ENCODE assay signal across 9 mouse cellular contexts in genomic region chr2:167066031-167066430, GRCm38 (mm10). TPM values are rescaled to one million over a fixed set of nuclear protein-coding genes. Genes with fewer than 3 reads are reported as not detected.
DNase-seq lines count a peak whose midpoint lies in the region; ATAC-seq and TF ChIP-seq lines count a peak whose summit lies in the region.
"Had no signal": no experiment of that assay in that cellular context is flagged by ENCODE, and none has a peak within 500 bp of the region (broad histone marks: within the 10 kb centered on the region; RNA-seq: fewer than 3 reads in every experiment).

No protein-coding gene starts in this region.

- H3K27ac ChIP-seq in midbrain, embryonic 10.5 days (replicated peaks) = no peak overlapping the region
- no peak overlapping the region for H3K27ac ChIP-seq in midbrain, embryonic 16.5 days (ENCODE audit: low read length)
- no peak overlapping the region for H3K27ac ChIP-seq in embryonic fibroblast, embryonic 13.5 days (ENCODE audit: insufficient read depth, low read length)
- H3K27ac ChIP-seq in neural tube, embryonic 15.5 days (replicated peaks) = no peak overlapping the region
- H3K27ac ChIP-seq: hindbrain, embryonic 15.5 days had no signal

- WGBS in midbrain, embryonic 10.5 days = 67% methylated on average over 1 of the region's 1 CpGs
- WGBS in midbrain, embryonic 16.5 days = 75% methylated on average over 1 of the region's 1 CpGs
- WGBS in neural tube, embryonic 15.5 days = 65% methylated on average over 1 of the region's 1 CpGs

- peaks cover 50% of the 10 kb centered on the region for H3K36me3 ChIP-seq in erythroblast, embryonic 14.5 days (ENCODE audit: control insufficient read depth)
- H3K36me3 ChIP-seq in midbrain, embryonic 10.5 days = peaks cover 33% of the 10 kb centered on the region
- H3K36me3 ChIP-seq in midbrain, embryonic 16.5 days (ENCODE audit: control insufficient read depth, insufficient read depth, low read length) = peaks cover 16% of the 10 kb centered on the region
- peaks cover 25% of the 10 kb centered on the region for H3K36me3 ChIP-seq in neural tube, embryonic 15.5 days

- no peak for TF ChIP-seq CTCF in embryonic fibroblast, embryonic 13.5 days (IDR thresholded peaks at IDR 0.05; ENCODE audit: borderline replicate concordance, insufficient read depth, low read length)

- no peak overlapping the region for H3K9ac ChIP-seq in midbrain, embryonic 16.5 days (ENCODE audit: low read depth, low read length)
- no peak overlapping the region for H3K9ac ChIP-seq in neural tube, embryonic 15.5 days (replicated peaks)

- no peaks in the 10 kb centered on the region for H3K9me3 ChIP-seq in erythroblast, embryonic 14.5 days (ENCODE audit: control insufficient read depth, low read length)
- no peaks in the 10 kb centered on the region for H3K9me3 ChIP-seq in midbrain, embryonic 10.5 days (replicated peaks)
- H3K9me3 ChIP-seq in midbrain, embryonic 16.5 days (replicated peaks; ENCODE audit: control insufficient read depth, low read length, poor library complexity, severe bottlenecking) = no peaks in the 10 kb centered on the region
- H3K9me3 ChIP-seq in neural tube, embryonic 15.5 days (replicated peaks) = no peaks in the 10 kb centered on the region
- H3K9me3 ChIP-seq: hindbrain, embryonic 15.5 days had no signal

- peaks cover 6% of the 10 kb centered on the region for H3K27me3 ChIP-seq in erythroblast, embryonic 14.5 days (ENCODE audit: control insufficient read depth)
- no peaks in the 10 kb centered on the region for H3K27me3 ChIP-seq in midbrain, embryonic 10.5 days (ENCODE audit: low read depth, poor library complexity, severe bottlenecking)
- H3K27me3 ChIP-seq in midbrain, embryonic 16.5 days (ENCODE audit: control insufficient read depth, insufficient read depth, low read depth, low read length) = no peaks in the 10 kb centered on the region
- no peaks in the 10 kb centered on the region for H3K27me3 ChIP-seq in neural tube, embryonic 15.5 days (replicated peaks)
- H3K27me3 ChIP-seq: hindbrain, embryonic 15.5 days had no signal

- DNase-seq in midbrain, embryonic 10.5 days (ENCODE audit: low spot score) = no peak
- no peak for DNase-seq in layer of hippocampus, adult 9-10 months (ENCODE audit: low spot score)
- DNase-seq in retina, embryonic 14.5 days (ENCODE audit: low spot score) = no peak

- no peak for ATAC-seq in erythroblast, adult 5-6 weeks (replicated peaks; ENCODE audit: low FRiP score, poor library complexity, severe bottlenecking)
- no peak for ATAC-seq in midbrain, embryonic 16.5 days
- ATAC-seq in neural tube, embryonic 15.5 days (ENCODE audit: low FRiP score) = no peak

- no peak overlapping the region for H3K4me2 ChIP-seq in midbrain, embryonic 16.5 days (ENCODE audit: low read length)
- 0 out of 2 replicates have a peak overlapping the region, but pooled peaks have one; percentile 73 for H3K4me2 ChIP-seq in neural tube, embryonic 15.5 days

- H3K4me3 ChIP-seq in erythroblast, embryonic 14.5 days (replicated peaks) = peak overlapping the region; percentile 14
- H3K4me3 ChIP-seq in midbrain, embryonic 10.5 days = peak overlapping the region; percentile 82; the same call in 1 of the 2 replicates
- no peak overlapping the region for H3K4me3 ChIP-seq in midbrain, embryonic 16.5 days (ENCODE audit: low read depth, low read length)
- peak overlapping the region; percentile 99 for H3K4me3 ChIP-seq in embryonic fibroblast, embryonic 13.5 days (ENCODE audit: insufficient read depth, low read length)
- no peak overlapping the region for H3K4me3 ChIP-seq in neural tube, embryonic 15.5 days (replicated peaks)

- H3K4me1 ChIP-seq in erythroblast, embryonic 14.5 days (ENCODE audit: control insufficient read depth) = peaks cover 59% of the 10 kb centered on the region
- H3K4me1 ChIP-seq in midbrain, embryonic 10.5 days = peaks cover 28% of the 10 kb centered on the region
- H3K4me1 ChIP-seq in midbrain, embryonic 16.5 days (ENCODE audit: control insufficient read depth, insufficient read depth, low read length) = peaks cover 25% of the 10 kb centered on the region
- 0 out of 2 replicates have a peak, but pooled peaks cover 2% of the 10 kb centered on the region for H3K4me1 ChIP-seq in embryonic fibroblast, embryonic 13.5 days (ENCODE audit: control insufficient read depth, insufficient read depth, low read length)
- peaks cover 39% of the 10 kb centered on the region for H3K4me1 ChIP-seq in neural tube, embryonic 15.5 days

- 0 out of 2 replicates have a peak, but pooled peaks have one; percentile 11 for TF ChIP-seq POLR2A in embryonic fibroblast, embryonic 13.5 days (IDR thresholded peaks at IDR 0.05; ENCODE audit: low read depth, low read length)

RNA-seq across cellular contexts. Expression of gene Znfx1, which starts 3.2 kb away (rescaled TPM):
- polyA plus RNA-seq in erythroblast, embryonic 14.5 days (2012) = 1.1 and 1.5 TPM in 2 replicates
- 28.6 and 31.9 TPM in 2 replicates for total RNA-seq in erythroblast, adult 5-6 weeks (2015; ENCODE audit: low replicate concordance)
- 40.6 and 42.5 TPM in 2 replicates for total RNA-seq in erythroblast, adult 5-6 weeks (2017; ENCODE audit: low replicate concordance)
- polyA plus RNA-seq in midbrain, embryonic 10.5 days (2016; fragmentation: Nextera tagmentation; extraction: Ambion mirVana) = 5.5 and 7.0 TPM in 2 replicates
- polyA plus RNA-seq in midbrain, embryonic 16.5 days (2015; fragmentation: Nextera tagmentation; extraction: Ambion mirVana) = 6.2 and 8.0 TPM in 2 replicates
- 23.6 and 23.8 TPM in 2 replicates for polyA plus RNA-seq in embryonic fibroblast, embryonic 13.5 days (2011; ENCODE audit: insufficient read length, low read depth, missing spikeins)
- 8.4 and 8.8 TPM in 2 replicates for polyA plus RNA-seq in neural tube, embryonic 15.5 days (2015; fragmentation: Nextera tagmentation; extraction: Ambion mirVana)

RNA-seq across cellular contexts. Expression of gene Ddx27, which starts 51.0 kb away (rescaled TPM):
- polyA plus RNA-seq in erythroblast, embryonic 14.5 days (2012) = 7.1 and 7.5 TPM in 2 replicates
- total RNA-seq in erythroblast, adult 5-6 weeks (2015; ENCODE audit: low replicate concordance) = 14.2 and 21.5 TPM in 2 replicates
- total RNA-seq in erythroblast, adult 5-6 weeks (2017; ENCODE audit: low replicate concordance) = 21.6 and 32.3 TPM in 2 replicates
- 63.9 and 69.3 TPM in 2 replicates for polyA plus RNA-seq in midbrain, embryonic 10.5 days (2016; fragmentation: Nextera tagmentation; extraction: Ambion mirVana)
- polyA plus RNA-seq in midbrain, embryonic 16.5 days (2015; fragmentation: Nextera tagmentation; extraction: Ambion mirVana) = 37.6 and 37.8 TPM in 2 replicates
- 29.9 and 31.6 TPM in 2 replicates for polyA plus RNA-seq in embryonic fibroblast, embryonic 13.5 days (2011; ENCODE audit: insufficient read length, low read depth, missing spikeins)
- 32.5 and 42.8 TPM in 2 replicates for polyA plus RNA-seq in neural tube, embryonic 15.5 days (2015; fragmentation: Nextera tagmentation; extraction: Ambion mirVana)

Comparison
In these comparisons a context has a peak if more than half of its experiments do, and no peak if none do; other contexts are left out.
1. H3K4me3 ChIP-seq: peak in erythroblast, embryonic 14.5 days (single experiment), midbrain, embryonic 10.5 days (single experiment) and embryonic fibroblast, embryonic 13.5 days (single experiment); none in midbrain, embryonic 16.5 days (single experiment) and neural tube, embryonic 15.5 days (single experiment).